Mouse (Mus musculus): ENCODE results near the gene Tspan9. TPM values are rescaled to one million over a fixed set of nuclear protein-coding genes. Genes with fewer than 3 reads are reported as not detected.

The Tspan9 gene
- polyA plus RNA-seq, 1 experiment from 2014 or later = 71.7 TPM

GRCm38 (mm10) chr6:128021106-128021930, 122.1 kb downstream of the Tspan9 start:
- Histone ChIP-seq H3K4me1 (ENCODE audit: control insufficient read depth, insufficient read depth, low read length) (peaks cover 17% of the 10 kb centered on the region), H3K4me3 (ENCODE audit: low read depth, low read length) (no peak overlapping the region), H3K27me3 (ENCODE audit: control insufficient read depth, insufficient read depth, low read length) (no peaks in the 10 kb centered on the region), H3K27ac (replicated peaks; ENCODE audit: low read depth, low read length) (no peak overlapping the region), H3K9ac (replicated peaks; ENCODE audit: low read length) (no peak overlapping the region), H3K9me3 (replicated peaks; ENCODE audit: control insufficient read depth, low read length) (no peaks in the 10 kb centered on the region), H3K36me3 (replicated peaks; ENCODE audit: control insufficient read depth, insufficient read depth, low read depth, low read length) (no peaks in the 10 kb centered on the region), H3K4me2 (ENCODE audit: low read depth, low read length) (no peak overlapping the region)
- DNase-seq (ENCODE audit: low spot score) = no peak
- WGBS = 24% methylated on average over 8 of the region's 10 CpGs
- ATAC-seq (replicated peaks; ENCODE audit: insufficient number of reproducible peaks, low FRiP score, low TSS enrichment, low read depth) = no peak

- no peak overlapping the region for H3K4me3 ChIP-seq (ENCODE audit: low read depth, low read length)
- DNase-seq (ENCODE audit: low spot score) = no peak
- no peaks in the 10 kb centered on the region for H3K9me3 ChIP-seq (replicated peaks; ENCODE audit: control insufficient read depth, low read length)
- peaks cover 17% of the 10 kb centered on the region for H3K4me1 ChIP-seq (ENCODE audit: control insufficient read depth, insufficient read depth, low read length)
- no peaks in the 10 kb centered on the region for H3K36me3 ChIP-seq (replicated peaks; ENCODE audit: control insufficient read depth, insufficient read depth, low read depth, low read length)
- no peaks in the 10 kb centered on the region for H3K27me3 ChIP-seq (ENCODE audit: control insufficient read depth, insufficient read depth, low read length)
- ATAC-seq (replicated peaks; ENCODE audit: insufficient number of reproducible peaks, low FRiP score, low TSS enrichment, low read depth) = peak; percentile 30; the same call in 1 of the 2 replicates
- H3K27ac ChIP-seq (replicated peaks; ENCODE audit: low read depth, low read length) = no peak overlapping the region
- no peak overlapping the region; the same call in 1 of the 2 replicates for H3K9ac ChIP-seq (replicated peaks; ENCODE audit: low read length)
- WGBS = 22% methylated on average over 8 of the region's 8 CpGs
- no peak overlapping the region for H3K4me2 ChIP-seq (ENCODE audit: low read depth, low read length)
Measured at GRCm38 (mm10) chr6:128020521-128021057, 122.8 kb downstream of the Tspan9 start.

- H3K9ac ChIP-seq (replicated peaks; ENCODE audit: low read length) = no peak overlapping the region; the same call in 1 of the 2 replicates
- no peaks in the 10 kb centered on the region for H3K36me3 ChIP-seq (replicated peaks; ENCODE audit: control insufficient read depth, insufficient read depth, low read depth, low read length)
- H3K4me1 ChIP-seq (ENCODE audit: control insufficient read depth, insufficient read depth, low read length) = peaks cover 17% of the 10 kb centered on the region
- no peak overlapping the region for H3K27ac ChIP-seq (replicated peaks; ENCODE audit: low read depth, low read length)
- WGBS = 54% methylated on average over 4 of the region's 4 CpGs
- ATAC-seq (replicated peaks; ENCODE audit: insufficient number of reproducible peaks, low FRiP score, low TSS enrichment, low read depth) (no peak), DNase-seq (ENCODE audit: low spot score) (no peak)
- no peaks in the 10 kb centered on the region for H3K9me3 ChIP-seq (replicated peaks; ENCODE audit: control insufficient read depth, low read length)
- H3K4me2 ChIP-seq (ENCODE audit: low read depth, low read length) = no peak overlapping the region
- H3K4me3 ChIP-seq (ENCODE audit: low read depth, low read length) = no peak overlapping the region
- H3K27me3 ChIP-seq (ENCODE audit: control insufficient read depth, insufficient read depth, low read length) = no peaks in the 10 kb centered on the region
Measured at GRCm38 (mm10) chr6:128020053-128020452, 123.3 kb downstream of the Tspan9 start.

- no peaks in the 10 kb centered on the region for H3K27me3 ChIP-seq (ENCODE audit: control insufficient read depth, insufficient read depth, low read length)
- no peak overlapping the region for H3K4me2 ChIP-seq (ENCODE audit: low read depth, low read length)
- no peak overlapping the region for H3K4me3 ChIP-seq (ENCODE audit: low read depth, low read length)
- no peak overlapping the region for H3K27ac ChIP-seq (replicated peaks; ENCODE audit: low read depth, low read length)
- whole genome bisulfite sequencing = 82% methylated on average over 7 of the region's 7 CpGs
- H3K9ac ChIP-seq (replicated peaks; ENCODE audit: low read length) = no peak overlapping the region
- H3K4me1 ChIP-seq (ENCODE audit: control insufficient read depth, insufficient read depth, low read length) = peaks cover 17% of the 10 kb centered on the region
- ATAC-seq (replicated peaks; ENCODE audit: insufficient number of reproducible peaks, low FRiP score, low TSS enrichment, low read depth) (no peak), DNase-seq (ENCODE audit: low spot score) (no peak)
- H3K36me3 ChIP-seq (replicated peaks; ENCODE audit: control insufficient read depth, insufficient read depth, low read depth, low read length) = no peaks in the 10 kb centered on the region
- no peaks in the 10 kb centered on the region for H3K9me3 ChIP-seq (replicated peaks; ENCODE audit: control insufficient read depth, low read length)
Measured at GRCm38 (mm10) chr6:128019119-128019518, 124.3 kb downstream of the Tspan9 start.

GRCm38 (mm10) chr6:128015304-128015703, 128.1 kb downstream of the Tspan9 start:
- WGBS = 83% methylated on average over 7 of the region's 7 CpGs
- no peaks in the 10 kb centered on the region for H3K36me3 ChIP-seq (replicated peaks; ENCODE audit: control insufficient read depth, insufficient read depth, low read depth, low read length)
- H3K4me1 ChIP-seq (ENCODE audit: control insufficient read depth, insufficient read depth, low read length) = peaks cover 1% of the 10 kb centered on the region
- no peak overlapping the region for H3K9ac ChIP-seq (replicated peaks; ENCODE audit: low read length)
- ATAC-seq (replicated peaks; ENCODE audit: insufficient number of reproducible peaks, low FRiP score, low TSS enrichment, low read depth) (no peak), DNase-seq (ENCODE audit: low spot score) (no peak)
- no peak overlapping the region for H3K4me2 ChIP-seq (ENCODE audit: low read depth, low read length)
- H3K9me3 ChIP-seq (replicated peaks; ENCODE audit: control insufficient read depth, low read length) = no peaks in the 10 kb centered on the region
- no peak overlapping the region for H3K27ac ChIP-seq (replicated peaks; ENCODE audit: low read depth, low read length)
- no peak overlapping the region for H3K4me3 ChIP-seq (ENCODE audit: low read depth, low read length)
- H3K27me3 ChIP-seq (ENCODE audit: control insufficient read depth, insufficient read depth, low read length) = no peaks in the 10 kb centered on the region

GRCm38 (mm10) chr6:128011781-128012180, 131.6 kb downstream of the Tspan9 start:
- H3K4me1 ChIP-seq (ENCODE audit: control insufficient read depth, insufficient read depth, low read length) = peaks cover 5% of the 10 kb centered on the region
- no peak overlapping the region for H3K4me2 ChIP-seq (ENCODE audit: low read depth, low read length)
- WGBS = 71% methylated on average over 17 of the region's 17 CpGs
- no peaks in the 10 kb centered on the region for H3K27me3 ChIP-seq (ENCODE audit: control insufficient read depth, insufficient read depth, low read length)
- H3K27ac ChIP-seq (replicated peaks; ENCODE audit: low read depth, low read length) = no peak overlapping the region
- H3K9me3 ChIP-seq (replicated peaks; ENCODE audit: control insufficient read depth, low read length) = no peaks in the 10 kb centered on the region
- ATAC-seq (replicated peaks; ENCODE audit: insufficient number of reproducible peaks, low FRiP score, low TSS enrichment, low read depth) = no peak
- no peaks in the 10 kb centered on the region for H3K36me3 ChIP-seq (replicated peaks; ENCODE audit: control insufficient read depth, insufficient read depth, low read depth, low read length)
- no peak overlapping the region for H3K9ac ChIP-seq (replicated peaks; ENCODE audit: low read length)
- DNase-seq (ENCODE audit: low spot score) = no peak
- no peak overlapping the region for H3K4me3 ChIP-seq (ENCODE audit: low read depth, low read length)

- 64% methylated on average over 13 of the region's 13 CpGs for WGBS
- no peak overlapping the region for H3K4me3 ChIP-seq (ENCODE audit: low read depth, low read length)
- H3K27me3 ChIP-seq (ENCODE audit: control insufficient read depth, insufficient read depth, low read length) = no peaks in the 10 kb centered on the region
- no peaks in the 10 kb centered on the region for H3K9me3 ChIP-seq (replicated peaks; ENCODE audit: control insufficient read depth, low read length)
- no peak overlapping the region for H3K27ac ChIP-seq (replicated peaks; ENCODE audit: low read depth, low read length)
- no peak overlapping the region for H3K9ac ChIP-seq (replicated peaks; ENCODE audit: low read length)
- H3K36me3 ChIP-seq (replicated peaks; ENCODE audit: control insufficient read depth, insufficient read depth, low read depth, low read length) = no peaks in the 10 kb centered on the region
- ATAC-seq (replicated peaks; ENCODE audit: insufficient number of reproducible peaks, low FRiP score, low TSS enrichment, low read depth) (0 out of 2 replicates have a peak, but pooled peaks have one; percentile 14), DNase-seq (ENCODE audit: low spot score) (no peak)
- H3K4me2 ChIP-seq (ENCODE audit: low read depth, low read length) = no peak overlapping the region
- H3K4me1 ChIP-seq (ENCODE audit: control insufficient read depth, insufficient read depth, low read length) = peaks cover 5% of the 10 kb centered on the region
Measured at GRCm38 (mm10) chr6:128011071-128011477, 132.3 kb downstream of the Tspan9 start.
